Mouse (Mus musculus) myocyte (in vitro differentiated cells): ENCODE measurements around the gene Gm4881.

Experiments used
- CEBPB ChIP-seq: IDR thresholded peaks from 2 replicates; pipeline ENCODE4 v1.6.1; 2011; ENCODE audit warnings: mild to moderate bottlenecking, moderate library complexity; ENCODE audit not compliant: poor library complexity, insufficient read depth, severe bottlenecking
- E2F4 ChIP-seq: IDR thresholded peaks from one replicate; pipeline ENCODE4 v1.6.1; 2011; ENCODE audit warnings: mild to moderate bottlenecking, control low read depth, moderate library complexity; ENCODE audit not compliant: insufficient read depth
- MYOD1 ChIP-seq, 3 experiments: IDR thresholded peaks; one replicate each; pipeline ENCODE4 v1.6.1; 2011; ENCODE audit warnings: control low read depth in 2 of 3, low read depth in 2 of 3, mild to moderate bottlenecking in 2 of 3, moderate library complexity in 1 of 3; ENCODE audit not compliant: insufficient read length in 2 of 3, control insufficient read depth in 1 of 3
- MYOG ChIP-seq, 3 experiments: IDR thresholded peaks; one replicate each; pipeline ENCODE4 v1.6.1; 2011; ENCODE audit warnings: control low read depth in 2 of 3, low read depth in 2 of 3, mild to moderate bottlenecking in 2 of 3; ENCODE audit not compliant: insufficient read length in 2 of 3, control insufficient read depth in 1 of 3, insufficient read depth in 1 of 3
- POLR2A ChIP-seq: IDR thresholded peaks from one replicate; pipeline ENCODE4 v1.6.1; 2011; ENCODE audit warnings: low read depth, mild to moderate bottlenecking, control low read depth, moderate library complexity; ENCODE audit not compliant: insufficient read length
- POLR2AphosphoS2 ChIP-seq: IDR thresholded peaks from one replicate; pipeline ENCODE4 v1.6.1; 2011; ENCODE audit warnings: low read depth, control low read depth; ENCODE audit not compliant: insufficient read length
- SRF ChIP-seq: IDR thresholded peaks from one replicate; pipeline ENCODE4 v1.6.1; 2011; ENCODE audit warnings: low read depth; ENCODE audit not compliant: control insufficient read depth, insufficient read length
- TCF12 ChIP-seq: IDR thresholded peaks from one replicate; pipeline ENCODE4 v1.6.1; 2011; ENCODE audit warnings: mild to moderate bottlenecking, control low read depth; ENCODE audit not compliant: poor library complexity, insufficient read depth, severe bottlenecking
- USF1 ChIP-seq: IDR thresholded peaks from one replicate; pipeline ENCODE4 v1.6.1; 2011; ENCODE audit warnings: low read depth, mild to moderate bottlenecking, control low read depth, moderate library complexity

DNA sequence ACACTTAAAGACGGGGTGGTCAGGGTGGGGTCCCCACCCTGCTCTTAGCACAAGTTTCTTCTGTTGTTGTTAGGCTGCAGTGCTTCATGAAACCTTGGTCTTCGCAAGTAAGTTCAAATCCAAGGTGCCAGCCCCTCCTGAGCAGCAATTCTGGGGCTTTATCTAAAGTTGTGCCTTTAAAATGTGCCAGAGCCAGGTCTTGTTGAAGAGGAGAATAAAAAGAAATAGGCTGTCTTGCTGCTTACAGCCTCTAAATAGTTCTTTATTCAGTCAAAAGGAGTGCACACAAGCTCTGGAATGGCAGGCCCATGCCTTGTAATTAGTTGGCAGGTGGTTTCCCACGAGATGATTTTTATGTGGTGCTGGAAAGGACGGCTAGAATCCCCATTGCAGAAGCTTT lies 57.2 kb downstream of the Gm4881 start:
- TF ChIP-seq POLR2A (no peak), POLR2AphosphoS2 (no peak), MYOG (IDR thresholded peaks at IDR 0.05; ENCODE audit: control insufficient read depth in 1 of 3, insufficient read depth in 1 of 3, insufficient read length in 2 of 3, low read depth in 2 of 3) (no peak), TCF12 (no peak), E2F4 (no peak), USF1 (no peak), MYOD1 (IDR thresholded peaks at IDR 0.05; ENCODE audit: control insufficient read depth in 1 of 3, insufficient read length in 2 of 3, low read depth in 2 of 3) (no peak), SRF (no peak), CEBPB (no peak)
